Mouse (Mus musculus) midbrain, embryonic 13.5 days (tissue): ENCODE measurements around the gene Adamts4. TPM values are rescaled to one million over a fixed set of nuclear protein-coding genes. Genes with fewer than 3 reads are reported as not detected.

Experiments
- ATAC-seq: fragments of 200-750 bp; cut with Nextera tagmentation; 2 replicates; pipeline ENCODE4 v1.8.0; 2017; ENCODE audit warnings: mild to moderate bottlenecking, moderate TSS enrichment, moderate library complexity
- H3K27ac ChIP-seq: fragments of 300-500 bp; sonication (generic); 2 replicates; pipeline ENCODE4 v1.5.1; 2015; ENCODE audit warnings: inconsistent platforms, mild to moderate bottlenecking, moderate library complexity
- H3K27me3 ChIP-seq: fragments of 300-500 bp; sonication (generic); 2 replicates; pipeline ENCODE4 v1.6.1; 2015; ENCODE audit warnings: mild to moderate bottlenecking, inconsistent platforms
- H3K36me3 ChIP-seq: fragments of 300-500 bp; sonication (generic); 2 replicates; pipeline ENCODE4 v1.6.1; 2015; ENCODE audit warnings: mild to moderate bottlenecking, inconsistent platforms
- H3K4me1 ChIP-seq: fragments of 300-500 bp; sonication (generic); replicated peaks from 2 replicates; pipeline ENCODE4 v1.6.1; 2015; ENCODE audit warnings: inconsistent platforms
- H3K4me2 ChIP-seq: fragments of 300-500 bp; sonication (generic); replicated peaks from 2 replicates; pipeline ENCODE4 v1.6.1; 2015; ENCODE audit warnings: moderate library complexity, mild to moderate bottlenecking, inconsistent platforms
- H3K4me3 ChIP-seq: fragments of 300-500 bp; sonication (generic); replicated peaks from 2 replicates; pipeline ENCODE4 v1.5.1; 2015; ENCODE audit warnings: mild to moderate bottlenecking, inconsistent platforms
- H3K9ac ChIP-seq: fragments of 300-500 bp; sonication (generic); replicated peaks from 2 replicates; pipeline ENCODE4 v1.6.1; 2015; ENCODE audit warnings: mild to moderate bottlenecking, inconsistent platforms
- H3K9me3 ChIP-seq: fragments of 300-500 bp; sonication (generic); 2 replicates; pipeline ENCODE4 v1.6.1; 2016; ENCODE audit warnings: mild to moderate bottlenecking, inconsistent platforms
- WGBS: fragments of 180-500 bp; shearing (Covaris S2); methylation state at CpG from one replicate; pipeline ENCODE4 v1.1.7; 2015; 5-methylcytosine and 5-hydroxymethylcytosine counted together
- polyA plus RNA-seq: library from polyadenylated mRNA; unstranded; fragments of >200 nt; fragmentation: Nextera tagmentation; extraction: Ambion mirVana; gene quantifications from 2 replicates; pipeline ENCODE4 v1.2.1, GENCODE M21; 2015

The Adamts4 gene
- polyA plus RNA-seq, 1 experiment from 2014 or later, result 7.4 TPM

- ATAC-seq, result no peak
- H3K27ac ChIP-seq, result no peak overlapping the region
- H3K4me1 ChIP-seq, result peaks cover 20% of the 10 kb centered on the region
- no peaks in the 10 kb centered on the region for H3K9me3 ChIP-seq
- no peak overlapping the region for H3K9ac ChIP-seq
- no peak overlapping the region for H3K4me3 ChIP-seq
- no peaks in the 10 kb centered on the region for H3K27me3 ChIP-seq
- 93% methylated on average over 12 of the region's 12 CpGs for WGBS
- H3K36me3 ChIP-seq, result peaks cover 70% of the 10 kb centered on the region
- H3K4me2 ChIP-seq, result no peak overlapping the region
Measured at GRCm38 (mm10) chr1:171274171-171274570, 23.9 kb downstream of the Adamts4 start.

GRCm38 (mm10) chr1:171275144-171275734 lies 25.0 kb downstream of the Adamts4 start:
- Histone ChIP-seq H3K9me3 (no peaks in the 10 kb centered on the region), H3K4me1 (peaks cover 25% of the 10 kb centered on the region), H3K27ac (no peak overlapping the region), H3K36me3 (peaks cover 70% of the 10 kb centered on the region), H3K4me2 (no peak overlapping the region), H3K4me3 (no peak overlapping the region), H3K9ac (no peak overlapping the region), H3K27me3 (no peaks in the 10 kb centered on the region)
- WGBS, result 83% methylated on average over 11 of the region's 11 CpGs
- no peak for ATAC-seq

- H3K4me1 ChIP-seq, result peaks cover 22% of the 10 kb centered on the region
- H3K27me3 ChIP-seq, result no peaks in the 10 kb centered on the region
- no peak for ATAC-seq
- H3K9ac ChIP-seq, result no peak overlapping the region
- H3K9me3 ChIP-seq, result no peaks in the 10 kb centered on the region
- no peak overlapping the region for H3K4me3 ChIP-seq
- WGBS, result 92% methylated on average over 14 of the region's 14 CpGs
- H3K4me2 ChIP-seq, result no peak overlapping the region
- H3K36me3 ChIP-seq, result peaks cover 70% of the 10 kb centered on the region
- H3K27ac ChIP-seq, result no peak overlapping the region
Measured at GRCm38 (mm10) chr1:171276110-171276748, 26.0 kb downstream of the Adamts4 start.

- Histone ChIP-seq H3K4me1 (peaks cover 25% of the 10 kb centered on the region), H3K27me3 (no peaks in the 10 kb centered on the region), H3K36me3 (peaks cover 67% of the 10 kb centered on the region), H3K4me2 (no peak overlapping the region), H3K27ac (no peak overlapping the region), H3K9ac (no peak overlapping the region), H3K4me3 (no peak overlapping the region), H3K9me3 (no peaks in the 10 kb centered on the region)
- ATAC-seq, result no peak
- WGBS, result 88% methylated on average over 10 of the region's 10 CpGs
Measured at GRCm38 (mm10) chr1:171277736-171278135, 27.5 kb downstream of the Adamts4 start.

- H3K27me3 ChIP-seq, result no peaks in the 10 kb centered on the region
- no peak for ATAC-seq
- no peak overlapping the region for H3K9ac ChIP-seq
- H3K27ac ChIP-seq, result no peak overlapping the region
- 98% methylated on average over 8 of the region's 8 CpGs for WGBS
- peaks cover 25% of the 10 kb centered on the region for H3K4me1 ChIP-seq
- H3K4me2 ChIP-seq, result no peak overlapping the region
- no peaks in the 10 kb centered on the region for H3K9me3 ChIP-seq
- H3K4me3 ChIP-seq, result no peak overlapping the region
- H3K36me3 ChIP-seq, result peaks cover 64% of the 10 kb centered on the region
Measured at GRCm38 (mm10) chr1:171278436-171278835, 28.2 kb downstream of the Adamts4 start.

GRCm38 (mm10) chr1:171279012-171279705 lies 28.9 kb downstream of the Adamts4 start:
- no peak for ATAC-seq
- WGBS, result 91% methylated on average over 14 of the region's 14 CpGs
- Histone ChIP-seq H3K4me1 (peaks cover 25% of the 10 kb centered on the region), H3K9ac (peak overlapping the region; percentile 78), H3K27ac (no peak overlapping the region), H3K36me3 (peaks cover 64% of the 10 kb centered on the region), H3K4me3 (no peak overlapping the region), H3K9me3 (no peaks in the 10 kb centered on the region), H3K4me2 (peak overlapping the region; percentile 91; the same call in 1 of the 2 replicates), H3K27me3 (no peaks in the 10 kb centered on the region)

GRCm38 (mm10) chr1:171279721-171280120 lies 29.5 kb downstream of the Adamts4 start:
- no peak overlapping the region for H3K27ac ChIP-seq
- WGBS, result 58% methylated on average over 5 of the region's 5 CpGs
- no peaks in the 10 kb centered on the region for H3K9me3 ChIP-seq
- no peaks in the 10 kb centered on the region for H3K27me3 ChIP-seq
- H3K9ac ChIP-seq, result peak overlapping the region; percentile 78
- ATAC-seq, result no peak
- peak overlapping the region; percentile 66 for H3K4me3 ChIP-seq
- peak overlapping the region; percentile 91 for H3K4me2 ChIP-seq
- peaks cover 28% of the 10 kb centered on the region for H3K4me1 ChIP-seq
- H3K36me3 ChIP-seq, result peaks cover 64% of the 10 kb centered on the region

GRCm38 (mm10) chr1:171280250-171280915 lies 30.2 kb downstream of the Adamts4 start:
- Histone ChIP-seq H3K4me2 (peak overlapping the region; percentile 91), H3K27ac (no peak overlapping the region), H3K9ac (peak overlapping the region; percentile 78), H3K27me3 (no peaks in the 10 kb centered on the region), H3K4me1 (peaks cover 31% of the 10 kb centered on the region), H3K9me3 (no peaks in the 10 kb centered on the region), H3K4me3 (peak overlapping the region; percentile 66), H3K36me3 (peaks cover 64% of the 10 kb centered on the region)
- peak; percentile 28 for ATAC-seq
- WGBS, result 2% methylated on average over 25 of the region's 25 CpGs

GRCm38 (mm10) chr1:171280916-171281527 lies 30.8 kb downstream of the Adamts4 start, which contains the start of gene Ppox:
Ppox (minus strand) TSS chr1:171281186.
- H3K27ac ChIP-seq, result peak within 1 kb of the TSS; percentile 75
- peak within 1 kb of the TSS; percentile 91 for H3K4me2 ChIP-seq
- ATAC-seq, result peak; percentile 98
- H3K27me3 ChIP-seq, result no peaks in the 10 kb centered on the region
- no peaks in the 10 kb centered on the region for H3K9me3 ChIP-seq
- under 1% methylated on average over 26 of the region's 26 CpGs for WGBS
- H3K36me3 ChIP-seq, result peaks cover 63% of the 10 kb centered on the region
- H3K4me1 ChIP-seq, result peaks cover 38% of the 10 kb centered on the region
- H3K4me3 ChIP-seq, result peak within 1 kb of the TSS; percentile 66
- H3K9ac ChIP-seq, result peak within 1 kb of the TSS; percentile 78

- peak; percentile 56 for ATAC-seq
- H3K36me3 ChIP-seq, result peaks cover 63% of the 10 kb centered on the region
Measured at GRCm38 (mm10) chr1:171281528-171281923, 31.3 kb downstream of the Adamts4 start.

GRCm38 (mm10) chr1:171282086-171282805 lies 32.0 kb downstream of the Adamts4 start:
- Histone ChIP-seq H3K36me3 (peaks cover 58% of the 10 kb centered on the region), H3K9ac (no peak overlapping the region), H3K9me3 (no peaks in the 10 kb centered on the region), H3K27ac (peak overlapping the region; percentile 75; the same call in 1 of the 2 replicates), H3K27me3 (no peaks in the 10 kb centered on the region), H3K4me1 (peaks cover 50% of the 10 kb centered on the region), H3K4me2 (peak overlapping the region; percentile 63), H3K4me3 (peak overlapping the region; percentile 66)
- no peak for ATAC-seq
- 76% methylated on average over 18 of the region's 18 CpGs for WGBS

More at GRCm38 (mm10) chr1:171281528-171281923, 31.3 kb downstream of the Adamts4 start:
- Histone ChIP-seq H3K27ac (peak overlapping the region; percentile 75), H3K9ac (peak overlapping the region; percentile 52), H3K9me3 (no peaks in the 10 kb centered on the region), H3K4me2 (peak overlapping the region; percentile 63), H3K4me1 (peaks cover 43% of the 10 kb centered on the region), H3K27me3 (no peaks in the 10 kb centered on the region), H3K4me3 (peak overlapping the region; percentile 66)
- WGBS, result 0% methylated on average over 10 of the region's 10 CpGs
